Mouse (Mus musculus) cerebellum, adult 2 months (tissue): ENCODE measurements around the gene Atp11a. TPM values are rescaled to one million over a fixed set of nuclear protein-coding genes. Genes with fewer than 3 reads are reported as not detected.

Source experiments
- DNase-seq, 2 experiments: peaks; one replicate each; pipeline ENCODE4 v3.0.0; 2021
- H3K27ac ChIP-seq: fragments of 200-500 bp; 2 replicates; pipeline ENCODE4 v1.5.1; 2012; ENCODE audit warnings: low read length, control low read depth, inconsistent platforms; ENCODE audit not compliant: insufficient read depth
- H3K27me3 ChIP-seq: fragments of 200-500 bp; 2 replicates; pipeline ENCODE4 v1.6.1; 2012; ENCODE audit warnings: inconsistent platforms, mild to moderate bottlenecking, low read length, moderate library complexity; ENCODE audit not compliant: control insufficient read depth, insufficient read depth
- H3K4me1 ChIP-seq: fragments of 200-500 bp; 2 replicates; pipeline ENCODE4 v1.6.1; 2011; ENCODE audit warnings: low read length; ENCODE audit not compliant: control insufficient read depth, insufficient read depth
- H3K4me3 ChIP-seq: fragments of 200-500 bp; replicated peaks from 2 replicates; pipeline ENCODE3; 2011; ENCODE audit warnings: mild to moderate bottlenecking, low read depth, low read length, control low read depth; ENCODE audit not compliant: insufficient read depth
- CTCF ChIP-seq: fragments of 200-500 bp; IDR thresholded peaks from 2 replicates; pipeline ENCODE4 v1.5.1; 2011; ENCODE audit warnings: low read depth, mild to moderate bottlenecking, control low read depth, low read length, moderate library complexity, borderline replicate concordance; ENCODE audit not compliant: insufficient read depth
- POLR2A ChIP-seq: fragments of 200-500 bp; IDR thresholded peaks from 2 replicates; pipeline ENCODE4 v1.6.1; 2011; ENCODE audit warnings: low read length, control low read depth, borderline replicate concordance; ENCODE audit not compliant: insufficient read depth
- WGBS: fragments of 180-500 bp; shearing (Covaris S2); methylation state at CpG from one replicate; pipeline ENCODE4 v1.1.7; 2018; 5-methylcytosine and 5-hydroxymethylcytosine counted together
- polyA plus RNA-seq: library from polyadenylated mRNA; depleted of rRNA; stranded (reverse); fragments of >200 nt; gene quantifications from 2 replicates; pipeline ENCODE4 v1.2.3, GENCODE M21; 2012

The Atp11a gene
- polyA plus RNA-seq, 1 experiment: 63.6 TPM

DNA sequence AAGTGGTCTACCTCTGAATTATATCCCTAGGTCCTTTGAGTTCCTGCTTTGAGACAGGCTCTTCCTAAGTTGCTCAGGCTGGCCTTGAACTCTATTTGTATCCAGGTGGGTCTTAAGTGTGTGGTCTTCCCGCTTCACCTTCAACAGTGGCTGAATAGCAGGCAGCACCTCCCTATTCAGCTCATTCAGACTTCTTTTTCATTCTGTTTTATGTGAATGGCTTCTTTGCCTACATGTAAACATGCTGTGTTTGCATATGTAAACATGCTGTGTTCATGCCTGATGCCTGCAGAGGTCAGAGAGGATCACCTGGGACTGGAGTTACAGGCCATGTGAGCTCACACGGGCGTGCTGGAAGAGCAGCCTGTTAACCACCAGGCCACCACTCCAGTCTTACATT, 3.1 kb downstream of the Atp11a start:
- Histone ChIP-seq H3K27ac (no peak overlapping the region), H3K4me1 (peaks cover 17% of the 10 kb centered on the region), H3K27me3 (no peaks in the 10 kb centered on the region), H3K4me3 (no peak overlapping the region)
- TF ChIP-seq CTCF (no peak), POLR2A (no peak)
- WGBS: 79% methylated on average over 3 of the region's 3 CpGs
- DNase-seq: no peak

DNA sequence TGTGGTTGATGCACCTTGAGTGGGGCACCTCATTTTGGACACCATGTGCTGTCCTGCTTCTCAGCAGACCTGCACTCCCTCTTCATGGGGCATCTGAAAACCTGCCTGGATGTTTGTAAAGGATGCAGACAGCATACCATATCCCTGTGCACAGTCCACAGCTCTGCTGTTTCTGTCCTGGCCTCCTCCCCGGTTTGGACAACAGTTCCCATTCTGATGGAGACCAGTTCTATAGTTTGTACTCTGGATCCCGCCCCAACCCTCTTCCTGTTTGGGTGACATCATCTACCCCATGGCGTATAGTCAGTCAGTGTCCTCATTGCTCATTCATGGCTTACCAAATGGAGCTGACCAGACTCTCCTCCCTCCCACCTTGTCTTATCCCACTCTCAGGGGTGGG, 5.1 kb downstream of the Atp11a start:
- H3K27me3 ChIP-seq: no peaks in the 10 kb centered on the region
- H3K4me3 ChIP-seq: no peak overlapping the region
- TF ChIP-seq CTCF (no peak), POLR2A (no peak)
- DNase-seq: no peak
- H3K27ac ChIP-seq: no peak overlapping the region
- peaks cover 15% of the 10 kb centered on the region for H3K4me1 ChIP-seq
- 73% methylated on average over 3 of the region's 3 CpGs for WGBS

DNA sequence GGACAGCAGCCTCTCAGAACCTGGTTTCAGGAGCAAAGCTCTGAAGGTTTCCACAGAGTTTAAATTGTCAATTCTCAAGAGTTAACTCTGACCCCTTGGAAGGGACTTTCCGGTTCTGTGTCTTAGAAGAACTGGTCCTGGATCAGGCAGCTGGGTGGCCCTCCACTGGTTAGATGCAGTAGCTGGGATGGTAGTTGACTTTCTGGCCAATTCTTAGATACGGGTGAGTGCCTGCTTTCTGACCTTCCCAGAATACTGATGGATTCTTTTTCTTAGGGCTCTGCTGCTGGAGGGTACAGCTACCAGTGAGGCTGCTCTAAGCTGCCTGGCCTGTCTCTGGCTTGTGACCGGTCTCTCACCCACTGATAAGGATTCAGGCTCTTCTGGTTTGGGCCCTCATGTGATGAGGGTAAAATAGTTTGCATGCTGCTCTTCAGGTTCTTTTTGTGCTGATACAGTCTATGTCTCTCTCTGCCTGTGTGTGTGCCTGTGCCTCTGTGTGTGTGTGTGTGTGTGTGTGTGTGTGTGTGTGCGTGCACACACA, 6.8 kb downstream of the Atp11a start:
- Histone ChIP-seq H3K27me3 (no peaks in the 10 kb centered on the region), H3K4me1 (peaks cover 22% of the 10 kb centered on the region), H3K4me3 (no peak overlapping the region), H3K27ac (no peak overlapping the region)
- WGBS: 84% methylated on average over 4 of the region's 4 CpGs
- DNase-seq: no peak
- TF ChIP-seq POLR2A (no peak), CTCF (no peak)

DNA sequence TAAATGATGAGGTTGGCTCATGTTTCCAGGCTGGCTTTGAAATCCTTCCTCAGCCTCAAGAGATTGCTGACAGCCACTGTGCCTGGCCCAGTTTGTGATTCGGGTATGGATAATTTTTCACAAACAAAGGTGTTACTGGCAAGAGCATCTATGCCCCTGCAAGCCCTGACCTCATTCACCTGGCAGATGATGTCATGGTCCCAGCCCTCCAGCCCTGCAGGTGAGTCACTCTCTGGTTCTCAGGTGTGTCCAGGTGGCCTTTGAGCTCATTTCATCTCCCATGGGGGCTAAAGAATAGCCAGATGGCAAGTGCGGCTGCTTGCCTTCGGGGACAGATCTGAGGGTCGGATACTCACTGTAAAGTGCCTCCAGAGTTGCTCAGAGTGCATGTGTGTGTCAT, 8.2 kb downstream of the Atp11a start:
- no peak overlapping the region for H3K27ac ChIP-seq
- no peak overlapping the region for H3K4me3 ChIP-seq
- DNase-seq: peak; percentile 25 to 56
- TF ChIP-seq POLR2A (no peak), CTCF (no peak)
- no peaks in the 10 kb centered on the region for H3K27me3 ChIP-seq
- 13% methylated on average over 4 of the region's 4 CpGs for WGBS
- peaks cover 31% of the 10 kb centered on the region for H3K4me1 ChIP-seq

DNA sequence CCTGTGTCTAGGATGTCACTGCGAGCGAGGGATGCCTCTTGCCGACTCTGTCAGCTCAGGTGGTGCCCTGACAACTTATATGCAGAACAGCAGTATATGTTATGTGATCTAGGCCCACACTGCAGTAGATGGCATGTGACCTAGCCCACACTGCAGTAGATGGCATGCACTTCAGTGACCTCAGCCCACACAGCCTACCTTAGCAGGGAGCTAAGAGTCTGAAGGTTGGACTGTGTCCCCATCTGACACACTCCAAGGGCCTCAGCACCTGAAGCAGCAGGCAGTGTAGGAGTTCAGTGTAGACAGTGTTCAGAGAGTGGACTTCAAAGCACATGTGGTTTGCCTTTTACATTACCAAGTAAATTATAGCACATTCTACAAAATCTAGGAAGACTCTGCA, 10.4 kb downstream of the Atp11a start:
- 95% methylated on average over 3 of the region's 3 CpGs for WGBS
- no peak for DNase-seq
- TF ChIP-seq POLR2A (no peak), CTCF (no peak)

DNA sequence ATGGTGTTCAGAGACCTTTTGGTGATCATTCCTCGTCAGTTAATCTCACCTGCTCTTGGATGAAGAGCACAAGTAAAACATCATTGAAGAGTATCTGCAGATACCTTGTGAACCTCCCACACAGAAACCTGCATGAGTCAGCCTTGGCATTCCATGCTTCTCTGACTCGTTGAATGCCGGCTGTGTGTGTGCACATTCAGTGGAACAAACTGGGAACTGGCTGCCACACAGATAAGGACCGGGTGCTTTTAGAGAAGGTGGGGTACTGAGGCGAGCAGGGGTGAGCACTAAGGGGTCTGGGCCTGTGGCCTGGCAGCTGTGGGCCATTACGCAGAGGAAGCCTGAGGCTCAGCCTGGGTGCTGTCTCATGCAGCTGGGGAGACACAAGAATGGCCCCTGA, 11.9 kb downstream of the Atp11a start:
- TF ChIP-seq POLR2A (no peak), CTCF (no peak)
- 38% methylated on average over 6 of the region's 6 CpGs for WGBS
- peaks cover 37% of the 10 kb centered on the region for H3K4me1 ChIP-seq
- H3K27ac ChIP-seq: no peak overlapping the region
- H3K4me3 ChIP-seq: no peak overlapping the region
- no peaks in the 10 kb centered on the region for H3K27me3 ChIP-seq
- DNase-seq: peak; percentile 50 to 68

More for the DNA sequence above, 10.4 kb downstream of the Atp11a start:
- H3K4me3 ChIP-seq: no peak overlapping the region
- H3K27me3 ChIP-seq: no peaks in the 10 kb centered on the region
- no peak overlapping the region for H3K27ac ChIP-seq
- H3K4me1 ChIP-seq: peaks cover 35% of the 10 kb centered on the region

DNA sequence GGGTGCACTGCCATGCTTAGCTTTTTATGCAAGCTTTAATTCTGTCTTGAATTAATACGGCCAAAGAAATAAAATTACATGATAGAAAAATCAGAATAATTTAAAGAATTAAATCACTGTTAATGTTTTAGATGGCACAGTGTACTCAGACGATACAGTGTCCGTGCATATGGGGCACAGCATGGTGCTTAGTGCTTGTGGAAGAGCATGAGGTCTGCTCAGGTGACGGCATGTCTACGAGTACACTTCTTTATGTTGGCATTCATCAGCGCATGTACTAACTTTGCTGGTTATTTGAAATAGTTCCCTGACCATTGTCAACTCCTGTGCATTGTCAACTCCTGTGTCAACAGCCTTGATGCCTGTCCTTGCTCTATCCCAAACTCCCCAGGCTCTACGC, 12.5 kb downstream of the Atp11a start:
- Histone ChIP-seq H3K27ac (no peak overlapping the region), H3K27me3 (no peaks in the 10 kb centered on the region), H3K4me3 (no peak overlapping the region), H3K4me1 (peaks cover 37% of the 10 kb centered on the region)
- no peak for TF ChIP-seq CTCF
- no peak for TF ChIP-seq POLR2A
- peak in 1 of 2 experiments; percentile 66 for DNase-seq
- WGBS: 40% methylated on average over 7 of the region's 7 CpGs

DNA sequence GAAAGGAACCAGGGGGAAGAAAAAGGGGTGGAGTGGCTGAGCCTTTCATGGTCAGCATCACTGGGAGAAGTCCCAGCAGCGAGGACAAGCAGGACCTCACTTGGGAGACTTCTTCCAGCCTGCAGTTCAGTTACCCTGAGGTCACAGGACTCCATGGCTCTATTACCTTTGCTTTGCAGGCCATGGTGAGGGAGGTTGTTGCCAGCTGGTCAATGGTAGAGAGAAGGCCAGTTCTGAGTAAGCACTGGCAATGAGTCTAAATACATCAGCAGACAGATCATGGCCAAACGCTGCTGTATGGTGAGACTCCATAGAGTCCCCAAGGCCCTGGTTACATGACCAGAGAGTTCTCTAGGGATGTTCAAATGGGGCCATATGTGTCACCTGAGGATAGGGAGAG, 15.5 kb downstream of the Atp11a start:
- no peaks in the 10 kb centered on the region for H3K27me3 ChIP-seq
- no peak for TF ChIP-seq POLR2A
- TF ChIP-seq CTCF: no peak
- peaks cover 45% of the 10 kb centered on the region for H3K4me1 ChIP-seq
- H3K27ac ChIP-seq: no peak overlapping the region
- 63% methylated on average over 2 of the region's 2 CpGs for WGBS
- H3K4me3 ChIP-seq: no peak overlapping the region
- DNase-seq: no peak
